Mouse (Mus musculus) heart, postnatal 25 days (tissue): ENCODE measurements around the gene Zbtb22. TPM values are rescaled to one million over a fixed set of nuclear protein-coding genes. Genes with fewer than 3 reads are reported as not detected.
A peak's percentile ranks its signal among the peaks of the same experiment; 100 is the strongest.
"Not testable (repeated sequence)": the region's sequence is repeated elsewhere in the genome, so short reads cannot be mapped to it uniquely, and the experiment has no call there.

ENCODE experiments used
- DNase-seq: peaks from one replicate; pipeline ENCODE4 v3.0.0; 2022; ENCODE audit warnings: low spot score
- intact Hi-C: fragments of 180-260 bp; cut with DNase I; formaldehyde crosslinking; loops from one replicate; pipeline ENCODE4 v1.15.1; 2025
- total RNA-seq, 2 experiments: library from RNA; stranded (reverse); gene quantifications; 2 replicates each; pipeline ENCODE4 v1.2.3; 2021

Zbtb22 gene
- 10 to 100 TPM; 15.5 to 19.4 TPM for total RNA-seq

DNA sequence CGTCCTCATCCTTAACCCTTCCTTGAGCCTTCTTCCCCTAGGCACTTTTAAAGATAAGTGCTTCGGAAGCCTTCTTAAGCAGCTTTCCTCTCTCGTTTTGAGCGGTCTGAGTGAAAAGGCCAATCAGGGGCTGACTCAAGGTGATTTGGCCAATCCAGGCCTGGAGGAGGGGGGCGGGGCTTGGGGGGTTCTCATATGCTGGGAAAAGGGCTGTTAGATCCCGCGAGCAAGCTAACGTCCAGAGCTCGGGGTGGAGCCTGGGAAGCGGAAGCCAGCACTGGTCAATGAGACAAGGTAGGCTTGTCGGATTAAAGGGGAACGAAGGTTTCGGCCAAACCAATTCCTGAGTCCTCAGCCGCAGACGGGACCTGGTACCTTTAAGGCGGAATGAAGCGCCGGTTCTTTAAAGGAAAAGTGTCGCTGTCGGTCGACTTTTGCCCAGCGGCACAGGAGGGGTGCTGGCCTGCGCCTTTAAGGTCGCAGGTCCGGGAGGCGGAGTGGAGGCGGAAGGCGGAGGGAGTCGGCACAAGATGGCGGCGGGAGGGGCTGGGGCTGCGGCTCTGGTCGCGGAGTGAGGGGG is at the start of gene Zbtb22, which contains the start of gene Tapbp:
Zbtb22 (plus strand) TSS at position 234 of the 580 bp plus-strand sequence.
Tapbp (plus strand) TSS at position 229 of the 580 bp plus-strand sequence.
- intact Hi-C loops, result no loop called here
- peak; percentile 95 for DNase-seq

DNA sequence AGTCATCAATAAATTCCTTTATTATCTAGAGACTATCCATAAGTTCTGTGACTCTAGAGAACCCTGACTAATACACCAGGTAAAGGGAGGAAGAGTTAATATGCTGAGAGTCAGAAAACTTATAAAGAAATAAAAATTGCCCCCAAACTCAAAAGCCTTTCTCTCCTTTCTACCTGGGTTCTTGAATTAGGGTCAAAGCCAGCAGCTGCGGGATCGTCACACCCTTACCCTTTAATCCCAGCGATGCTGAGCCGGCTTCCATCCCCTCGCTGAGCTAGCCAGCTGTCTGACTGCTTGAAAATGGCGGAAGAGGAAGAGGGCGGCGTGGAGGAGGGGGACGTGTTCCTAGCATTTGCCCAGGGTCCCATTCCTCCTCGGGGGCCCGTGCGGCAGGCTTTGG is 42.2 kb upstream of the Zbtb22 start, which contains the start of gene Gm7029:
Gm7029 (plus strand) TSS at position 301 of the 400 bp plus-strand sequence.
- DNase-seq, intact Hi-C loops: not testable (repeated sequence)

DNA sequence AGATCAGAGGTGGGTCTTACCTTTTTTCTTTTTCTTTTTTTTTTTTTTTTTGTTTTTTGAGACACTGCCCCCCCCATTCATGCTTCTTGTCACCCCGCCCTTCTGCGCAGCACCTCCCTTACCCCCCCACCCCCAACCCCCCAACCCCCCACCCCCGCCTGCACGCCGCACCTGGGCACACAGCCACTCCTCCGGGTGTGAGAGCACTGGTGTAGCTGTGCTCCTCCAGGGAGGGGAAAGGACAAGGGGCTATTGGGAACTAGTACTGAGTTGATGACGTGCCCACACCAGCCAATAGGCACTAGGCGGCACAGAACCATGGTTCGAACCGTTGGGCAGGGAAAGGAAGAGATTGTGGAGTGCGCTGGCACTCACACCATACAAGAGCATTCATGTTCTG is 41.3 kb upstream of the Zbtb22 start:
- intact Hi-C loops, result no loop called here
- no peak for DNase-seq

DNA sequence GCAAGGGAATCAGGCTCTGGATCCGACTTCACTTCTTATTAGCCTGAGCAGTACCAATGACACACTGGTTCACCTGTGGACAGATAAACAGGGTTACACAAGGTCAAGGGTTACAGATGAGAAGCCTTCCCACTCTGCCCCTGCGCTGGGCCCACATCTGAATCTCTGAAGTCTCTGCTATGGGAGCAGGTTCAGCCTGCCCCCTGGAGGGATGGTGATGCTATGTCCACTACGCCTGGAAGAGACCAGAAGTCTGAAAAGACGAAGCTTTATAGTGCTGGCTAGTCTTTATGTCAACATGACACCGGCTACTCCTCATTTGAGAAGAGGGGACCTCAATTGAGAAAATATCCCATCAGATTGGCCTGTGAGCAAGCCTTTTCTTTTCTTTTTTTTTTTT is 39.9 kb upstream of the Zbtb22 start:
- intact Hi-C loops, DNase-seq: not testable (repeated sequence)

DNA sequence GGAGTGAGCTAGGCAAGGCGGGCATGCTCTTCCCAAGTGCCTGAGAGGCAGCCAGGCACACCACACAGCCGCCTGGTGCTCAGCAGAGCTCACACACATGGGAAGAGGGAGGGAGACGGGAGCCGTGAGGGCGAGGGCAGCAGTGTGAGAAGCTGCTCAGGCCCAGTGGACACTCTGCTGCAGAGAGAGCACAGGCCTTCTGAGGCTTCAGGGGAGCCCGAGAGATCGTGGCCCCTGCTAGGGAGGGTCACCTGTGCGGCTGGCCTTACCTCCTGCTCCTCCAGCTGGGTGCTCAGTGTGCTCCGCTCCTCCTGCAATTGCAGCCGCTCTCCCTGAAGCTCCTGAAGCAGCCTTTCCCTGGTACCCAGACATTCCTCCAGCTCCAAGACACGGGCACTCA is 31.4 kb upstream of the Zbtb22 start:
- intact Hi-C loops, DNase-seq: not testable (repeated sequence)

DNA sequence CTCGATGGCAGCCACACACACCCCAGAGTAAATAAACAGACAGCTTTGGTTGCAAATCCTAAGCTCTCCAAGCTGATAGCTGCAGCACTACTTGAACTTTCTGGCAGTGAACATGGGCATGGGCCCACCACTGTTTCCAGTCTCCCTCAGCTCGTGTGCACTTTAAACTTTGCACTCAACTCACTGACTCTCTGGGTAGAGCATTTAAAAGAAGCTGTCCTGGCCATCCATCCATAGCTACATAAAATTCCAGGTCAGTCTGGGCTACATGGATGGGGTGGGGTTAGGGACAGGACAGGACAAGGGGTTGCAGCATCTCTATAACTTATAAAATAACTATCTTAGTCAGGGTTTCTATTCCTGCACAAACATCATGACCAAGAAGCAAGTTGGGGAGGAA is 27.9 kb upstream of the Zbtb22 start:
- intact Hi-C loops, DNase-seq: not testable (repeated sequence)

DNA sequence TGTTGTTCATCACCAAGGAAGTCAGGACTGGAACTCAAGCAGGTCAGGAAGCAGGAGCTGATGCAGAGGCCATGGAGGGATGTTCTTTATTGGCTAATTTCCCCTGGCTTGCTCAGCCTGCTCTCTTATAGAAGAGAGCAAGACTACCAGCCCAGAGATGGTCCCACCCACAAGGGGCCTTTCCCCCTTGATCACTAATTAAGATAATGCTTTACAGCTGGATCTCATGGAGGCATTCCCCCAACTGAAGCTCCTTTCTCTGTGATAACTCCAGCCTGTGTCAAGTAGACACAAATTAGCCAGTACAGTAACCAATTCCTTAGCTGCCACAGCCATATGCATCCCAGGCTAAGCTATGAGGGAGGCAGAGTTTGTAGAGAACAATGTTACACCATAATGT is 27.5 kb upstream of the Zbtb22 start:
- DNase-seq, intact Hi-C loops: not testable (repeated sequence)

DNA sequence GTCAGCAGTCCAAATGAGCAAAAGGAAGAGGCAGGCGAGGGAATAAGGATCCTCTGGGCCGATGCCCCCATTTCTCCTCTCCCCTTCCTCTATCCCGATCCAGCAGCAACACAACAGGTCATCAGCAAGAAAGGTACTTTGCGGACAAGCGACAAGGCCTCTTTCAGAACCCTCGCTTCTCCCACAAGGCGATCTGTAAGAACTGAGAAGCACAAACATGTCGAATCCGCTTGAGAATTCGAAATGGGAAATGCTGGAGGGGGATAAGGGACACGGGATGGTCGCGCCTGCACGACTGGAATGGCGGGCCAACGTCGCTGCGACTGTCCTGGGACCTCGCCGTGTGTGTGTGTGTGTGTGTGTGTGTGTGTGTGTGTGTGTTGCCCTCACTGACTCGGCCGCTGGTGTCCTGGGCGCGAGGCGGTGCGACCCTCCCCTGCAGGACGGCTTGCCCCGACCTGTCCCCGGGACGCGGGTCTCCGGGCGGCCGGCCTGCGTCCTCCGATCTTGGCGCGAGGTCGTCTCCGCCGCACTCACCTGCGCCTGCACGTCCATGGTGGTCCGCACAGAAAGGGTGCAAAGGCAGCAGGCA is 25.7 kb upstream of the Zbtb22 start:
- DNase-seq, intact Hi-C loops: not testable (repeated sequence)

DNA sequence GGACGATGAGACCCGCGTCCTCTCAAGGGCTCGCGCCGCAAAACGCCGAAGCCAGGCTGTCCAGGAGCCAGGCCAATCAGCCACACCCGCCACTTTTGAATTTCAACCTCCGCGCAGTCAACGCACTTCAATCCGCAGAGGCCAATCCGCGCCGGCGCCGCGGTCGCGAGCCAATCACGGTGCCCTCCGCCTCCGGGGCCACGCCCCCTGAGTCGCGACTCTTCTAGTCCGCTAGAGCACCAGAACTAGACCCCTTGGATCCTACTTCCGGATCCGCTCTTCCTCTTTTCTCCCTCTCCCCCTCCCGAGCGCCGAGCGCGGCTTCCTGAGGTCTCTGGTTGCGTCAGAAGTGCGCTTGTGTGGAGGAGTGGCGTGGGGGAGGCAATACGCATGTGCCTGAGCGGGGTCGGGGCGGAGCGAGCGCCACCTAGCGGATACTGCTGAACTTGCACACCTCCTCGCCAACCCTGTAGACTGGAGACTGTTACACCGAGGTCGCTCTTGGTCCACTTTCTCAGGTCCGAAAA is 25.1 kb upstream of the Zbtb22 start, which contains the start of gene Kifc1:
Kifc1 (minus strand) TSS at position 129 of the 527 bp plus-strand sequence.
- peak; percentile 99 for DNase-seq
- intact Hi-C loops, result no loop called here

DNA sequence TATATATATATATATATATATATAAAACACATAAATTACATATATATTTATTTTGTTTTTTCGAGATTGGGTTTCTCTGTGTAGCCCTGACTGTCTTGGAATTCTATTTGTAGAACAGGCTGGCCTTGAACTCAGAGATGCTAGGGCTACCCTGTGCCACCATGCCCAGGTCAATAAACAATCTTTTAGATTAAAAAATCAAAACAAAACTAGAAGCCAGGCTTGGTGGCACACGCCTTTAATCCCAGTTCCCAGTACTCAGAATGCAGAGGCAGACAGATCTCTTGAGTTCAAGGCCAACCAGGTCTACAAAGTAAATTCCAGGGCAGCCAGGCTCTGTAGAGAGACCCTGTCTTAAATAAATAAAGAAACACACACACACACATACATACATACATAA is 24.3 kb upstream of the Zbtb22 start:
- intact Hi-C loops, result no loop called here

DNA sequence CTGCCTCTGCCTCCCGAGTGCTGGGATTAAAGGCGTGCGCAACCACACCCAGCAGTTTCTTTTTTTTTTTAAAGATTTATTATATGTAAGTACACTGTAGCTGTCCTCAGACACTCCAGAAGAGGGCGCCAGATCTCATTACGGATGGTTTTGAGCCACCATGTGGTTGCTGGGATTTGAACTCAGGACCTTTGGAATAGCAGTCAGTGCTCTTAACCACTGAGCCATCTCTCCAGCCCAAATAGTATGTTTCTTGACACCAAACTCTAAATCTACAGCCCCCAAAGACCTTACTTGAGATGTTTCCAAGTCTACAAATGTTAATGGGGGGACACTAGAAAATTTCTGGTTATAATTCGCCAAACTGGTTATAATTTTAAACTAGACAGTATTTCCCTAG is 23.8 kb upstream of the Zbtb22 start:
- intact Hi-C loops, DNase-seq: not testable (repeated sequence)

More for the DNA sequence above, 24.3 kb upstream of the Zbtb22 start:
- DNase-seq, result no peak

DNA sequence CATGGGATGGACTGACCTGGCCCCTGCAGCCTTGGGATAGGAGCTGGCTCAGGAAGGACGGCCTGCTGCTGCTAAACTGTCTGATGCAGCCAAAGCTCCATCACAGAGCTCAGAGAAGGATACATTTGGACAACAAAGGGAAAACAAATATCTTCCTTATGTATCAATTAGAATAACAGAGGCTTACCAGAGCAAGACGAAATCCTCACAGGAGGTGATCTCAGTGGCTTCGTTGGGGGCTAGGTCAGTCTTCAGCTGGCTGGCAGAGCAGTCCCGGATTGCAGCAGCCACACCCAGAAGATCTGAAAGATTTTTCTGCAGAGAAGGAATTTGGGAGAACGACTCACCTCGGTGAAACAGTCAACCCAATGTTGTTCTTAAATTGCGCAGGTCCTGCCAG is 23.3 kb upstream of the Zbtb22 start:
- intact Hi-C loops, result no loop called here
- DNase-seq, result no peak

DNA sequence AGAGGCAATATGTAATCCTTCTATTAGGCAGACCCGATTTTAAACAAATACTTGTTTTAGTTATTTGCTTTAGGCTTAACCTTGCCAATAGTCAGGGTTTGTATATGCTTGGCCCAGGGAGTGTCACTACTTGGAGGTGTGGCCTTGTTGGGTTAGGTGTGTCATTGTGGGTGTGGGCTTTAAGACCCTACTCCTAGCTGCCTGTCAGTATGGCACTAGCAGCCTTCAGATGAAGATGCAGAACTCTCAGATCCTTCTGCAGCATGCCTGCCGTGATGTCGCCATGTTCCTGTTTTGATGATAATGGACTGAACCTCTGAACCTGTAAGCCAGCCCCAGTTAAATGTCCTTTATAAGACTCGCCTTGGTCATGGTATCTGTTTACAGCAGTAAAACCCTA is 22.7 kb upstream of the Zbtb22 start:
- DNase-seq, intact Hi-C loops: not testable (repeated sequence)

DNA sequence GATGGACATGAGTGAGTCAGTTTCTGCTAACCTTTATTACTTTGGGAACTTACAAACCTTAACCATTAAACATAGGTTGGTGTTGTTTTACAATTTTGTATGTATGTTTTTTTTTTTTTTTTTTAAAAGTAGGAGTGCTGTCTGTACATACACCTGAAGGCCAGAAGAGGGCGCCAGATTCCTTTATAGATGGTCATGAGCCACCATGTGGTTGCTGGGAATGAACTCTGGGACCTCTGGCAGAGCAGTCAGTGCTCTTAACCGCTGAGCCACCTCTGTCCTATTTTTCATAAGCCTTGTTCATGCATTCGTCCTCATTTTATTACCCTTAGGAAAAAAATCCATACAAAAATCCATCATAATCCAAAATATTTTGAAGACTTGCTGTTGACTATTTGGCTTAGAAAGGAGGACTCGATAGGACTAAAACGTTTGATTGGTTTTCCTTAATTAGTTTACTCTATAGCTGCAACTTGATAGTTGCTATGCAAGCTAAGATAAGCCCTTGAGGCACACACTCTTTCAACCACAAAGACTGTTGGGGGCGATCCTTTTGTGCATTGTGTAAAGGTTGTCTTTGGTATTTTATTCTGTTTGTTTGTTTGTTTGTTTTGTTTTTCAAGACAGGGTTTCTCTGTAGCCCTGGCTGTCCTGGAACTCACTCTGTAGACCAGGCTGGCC is 18.4 kb upstream of the Zbtb22 start:
- intact Hi-C loops, result loop anchor here (2.0 kb wide), 1 partner anchor 24 kb away; no protein-coding TSS in a partner anchor
- DNase-seq, result no peak

DNA sequence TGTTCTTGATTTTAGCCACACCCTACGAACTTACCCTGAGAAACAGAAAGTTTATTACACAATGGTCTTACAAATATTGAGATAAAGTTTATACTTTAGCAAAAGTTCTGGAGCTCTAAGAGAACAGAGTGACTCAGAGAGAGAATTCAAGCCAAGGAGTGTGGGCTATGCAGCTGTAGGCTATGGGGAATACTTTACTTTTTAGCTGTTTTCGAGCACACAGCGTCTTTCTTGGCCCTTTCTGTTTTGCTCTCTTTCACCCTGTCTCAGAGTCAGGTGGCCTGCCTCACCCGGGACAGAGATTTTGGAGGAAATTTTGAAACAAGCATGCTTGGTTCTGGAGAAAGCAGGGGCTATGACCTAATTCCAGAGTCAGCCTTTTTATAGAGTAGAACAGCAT is 17.5 kb upstream of the Zbtb22 start:
- intact Hi-C loops, result not testable (repeated sequence)

DNA sequence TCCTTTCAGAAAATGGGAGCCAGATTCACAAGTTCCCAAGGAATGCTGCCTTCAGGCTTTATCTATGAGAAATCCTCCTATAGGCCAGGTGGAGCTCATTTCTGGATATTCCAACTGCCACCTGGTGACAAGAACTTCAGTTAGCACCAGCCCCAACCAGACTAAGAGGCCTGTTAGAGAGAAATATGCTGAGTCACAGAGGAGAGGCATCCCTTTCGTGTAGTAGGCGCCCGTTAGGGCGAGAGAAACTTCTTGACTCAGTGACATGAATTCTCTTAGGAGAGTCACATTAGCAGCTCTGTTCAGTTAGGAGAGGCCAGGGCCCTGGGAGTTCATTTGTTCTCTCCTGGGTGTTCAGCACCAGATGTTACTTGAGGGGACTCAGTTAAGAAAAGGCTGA is 16.1 kb upstream of the Zbtb22 start:
- intact Hi-C loops, result no loop called here
- DNase-seq, result no peak

More for the DNA sequence above, 17.5 kb upstream of the Zbtb22 start:
- not testable (repeated sequence) for DNase-seq

DNA sequence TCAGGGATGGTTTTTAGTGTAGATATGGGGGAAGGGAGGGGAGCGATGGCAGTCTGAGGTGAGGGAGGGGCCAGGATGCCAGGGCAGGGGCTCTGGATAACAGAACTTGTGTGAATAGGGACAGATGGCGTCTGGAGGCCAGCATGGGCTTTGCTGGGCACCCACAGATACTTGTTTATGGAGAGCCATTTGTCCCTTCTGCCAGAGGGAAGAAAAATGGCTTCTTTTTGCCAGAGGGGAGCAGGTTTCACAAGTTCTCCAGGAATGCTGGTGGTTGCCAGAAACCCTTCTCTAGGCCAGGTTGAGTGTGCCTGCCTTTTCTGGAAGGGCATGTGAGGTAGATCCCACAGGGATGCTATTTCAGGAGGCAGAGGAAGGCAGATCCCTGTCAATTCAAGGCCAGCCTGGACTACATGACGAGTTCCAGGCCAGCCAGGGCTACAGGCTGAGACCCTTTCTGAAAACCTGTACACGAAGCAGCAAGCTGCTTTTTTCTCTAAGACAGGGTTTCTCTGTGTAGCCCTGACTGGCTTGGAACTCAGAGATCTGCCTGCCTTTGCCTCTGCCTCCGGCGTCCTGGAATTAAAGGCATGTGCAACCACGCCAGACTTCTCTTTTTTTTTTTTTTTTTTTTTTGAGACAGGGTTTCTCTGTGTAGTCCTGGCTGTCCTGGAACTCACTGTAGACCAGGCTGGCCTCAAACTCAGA is 15.3 kb upstream of the Zbtb22 start:
- intact Hi-C loops, result no loop called here
- no peak for DNase-seq

DNA sequence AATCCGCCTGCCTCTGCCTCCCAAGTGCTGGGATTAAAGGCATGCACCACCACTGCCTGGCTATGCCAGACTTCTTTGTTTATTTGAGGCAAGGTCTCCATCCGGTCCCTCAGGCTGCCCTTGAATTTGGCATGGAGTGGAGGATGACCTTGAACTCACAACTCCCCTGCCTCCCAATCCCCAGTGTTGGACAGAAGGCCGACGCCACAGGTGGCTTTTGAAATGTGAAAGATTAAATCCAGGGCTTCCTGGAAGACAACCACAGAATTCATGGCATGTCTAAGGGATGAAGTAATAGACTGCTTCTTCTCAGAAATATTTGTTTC is 14.8 kb upstream of the Zbtb22 start:
- intact Hi-C loops, result no loop called here
- no peak for DNase-seq

DNA sequence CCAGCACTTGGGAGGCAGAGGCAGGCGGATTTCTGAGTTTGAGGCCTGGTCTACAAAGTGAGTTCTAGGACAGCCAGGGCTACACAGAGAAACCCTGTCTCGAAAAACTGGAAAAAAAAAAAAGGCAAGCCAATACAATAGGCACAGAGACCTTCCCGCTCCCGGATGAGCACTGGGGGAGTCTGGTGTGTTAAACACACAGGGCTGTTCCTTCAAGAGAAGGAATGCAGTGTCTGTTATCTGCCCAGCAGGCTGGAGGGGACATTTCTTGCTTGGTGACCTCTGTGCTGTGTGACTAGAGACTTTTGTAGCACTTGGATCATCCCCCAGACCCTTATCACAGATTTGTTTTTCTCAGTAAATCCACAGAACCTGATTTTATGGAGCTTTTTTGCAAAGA is 14.1 kb upstream of the Zbtb22 start:
- intact Hi-C loops, result no loop called here
- no peak for DNase-seq

DNA sequence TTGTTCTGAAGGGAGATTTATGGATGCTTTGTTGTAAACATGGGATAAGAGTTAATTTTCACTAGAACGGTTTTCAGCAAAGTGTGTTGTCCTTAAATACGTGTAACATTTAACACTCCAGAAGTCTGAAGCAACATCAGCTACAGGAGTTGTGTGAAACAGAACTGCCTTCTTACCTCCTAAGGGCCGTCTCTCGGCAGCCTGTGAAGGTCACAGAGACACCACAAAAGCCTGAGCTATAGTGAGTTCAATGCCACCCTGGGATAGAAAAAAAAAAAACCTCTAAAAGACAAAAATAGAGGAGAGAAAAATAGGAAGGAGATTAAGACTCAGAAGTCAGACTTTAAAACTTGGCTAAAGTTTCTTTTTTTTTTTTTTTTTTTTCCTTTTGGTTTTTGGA is 13.6 kb upstream of the Zbtb22 start:
- intact Hi-C loops, result no loop called here
- DNase-seq, result no peak
